Comparison of ENCODE assay signal across 31 mouse cellular contexts in genomic region chr16:45369285-45369965, GRCm38 (mm10). TPM values are rescaled to one million over a fixed set of nuclear protein-coding genes. Genes with fewer than 3 reads are reported as not detected.
DNase-seq lines count a peak whose midpoint lies in the region; ATAC-seq and TF ChIP-seq lines count a peak whose summit lies in the region.
"Had no signal": no experiment of that assay in that cellular context is flagged by ENCODE, and none has a peak within 500 bp of the region (broad histone marks: within the 10 kb centered on the region; RNA-seq: fewer than 3 reads in every experiment).

No protein-coding gene starts in this region.

- peaks cover 24% of the 10 kb centered on the region for H3K4me1 ChIP-seq in heart, adult 2 months (ENCODE audit: control insufficient read depth, insufficient read depth, low read length)
- H3K4me1 ChIP-seq in heart, embryonic 11.5 days (ENCODE audit: control insufficient read depth, insufficient read depth, low read length): no peaks in the 10 kb centered on the region
- no peaks in the 10 kb centered on the region; the same call in none of the 2 replicates for H3K4me1 ChIP-seq in lung, embryonic 14.5 days (ENCODE audit: insufficient read depth)
- H3K4me1 ChIP-seq in lung, adult 2 months (ENCODE audit: control insufficient read depth, insufficient read depth, low read length): peaks cover 20% of the 10 kb centered on the region
- peaks cover 2% of the 10 kb centered on the region; the same call in 1 of the 2 replicates for H3K4me1 ChIP-seq in kidney, embryonic 15.5 days
- H3K4me1 ChIP-seq: embryonic facial prominence, embryonic 12.5 days; forebrain, embryonic 15.5 days; hindbrain, embryonic 13.5 days; limb, embryonic 10.5 days; limb, embryonic 15.5 days; liver, embryonic 13.5 days; megakaryocyte, embryonic 14.5 days; midbrain, embryonic 12.5 days; neural tube, embryonic 12.5 days had no signal

- H3K27me3 ChIP-seq in heart, adult 2 months (ENCODE audit: control insufficient read depth, insufficient read depth, low read length): no peaks in the 10 kb centered on the region
- H3K27me3 ChIP-seq in heart, embryonic 11.5 days (ENCODE audit: control insufficient read depth, insufficient read depth, low read length): no peaks in the 10 kb centered on the region
- no peaks in the 10 kb centered on the region for H3K27me3 ChIP-seq in lung, embryonic 14.5 days (ENCODE audit: insufficient read depth, low read length)
- H3K27me3 ChIP-seq in kidney, embryonic 15.5 days: no peaks in the 10 kb centered on the region
- H3K27me3 ChIP-seq: embryonic facial prominence, embryonic 12.5 days; forebrain, embryonic 15.5 days; hindbrain, embryonic 13.5 days; limb, embryonic 15.5 days; liver, embryonic 13.5 days; megakaryocyte, embryonic 14.5 days; midbrain, embryonic 12.5 days; neural tube, embryonic 12.5 days had no signal

- TF ChIP-seq EP300 in heart, adult 2 months (IDR thresholded peaks at IDR 0.05; ENCODE audit: insufficient read depth, low read depth, low read length): peak; percentile 49; the same call in 1 of the 2 replicates

- ATAC-seq in heart, embryonic 11.5 days (replicated peaks; ENCODE audit: insufficient number of reproducible peaks, low FRiP score, low TSS enrichment): no peak
- ATAC-seq in lung, embryonic 14.5 days (ENCODE audit: insufficient read depth): no peak
- ATAC-seq in kidney, embryonic 15.5 days (replicated peaks; ENCODE audit: low FRiP score): no peak
- ATAC-seq: activated CD4-positive, CD25-positive, alpha-beta regulatory T cell, adult 4 months; forebrain, embryonic 15.5 days; intestine, embryonic 16.5 days had no signal

- no peak overlapping the region for H3K4me3 ChIP-seq in heart, adult 2 months
- no peak overlapping the region for H3K4me3 ChIP-seq in heart, embryonic 11.5 days (ENCODE audit: low read depth, low read length)
- no peak overlapping the region for H3K4me3 ChIP-seq in lung, embryonic 14.5 days (ENCODE audit: low read depth, low read length)
- H3K4me3 ChIP-seq in lung, adult 2 months (replicated peaks; ENCODE audit: extremely low read depth, low read depth, low read length): no peak overlapping the region
- no peak overlapping the region for H3K4me3 ChIP-seq in kidney, embryonic 15.5 days (replicated peaks)
- H3K4me3 ChIP-seq: embryonic facial prominence, embryonic 12.5 days; forebrain, embryonic 15.5 days; hindbrain, embryonic 13.5 days; limb, embryonic 10.5 days; limb, embryonic 15.5 days; liver, embryonic 13.5 days; megakaryocyte, embryonic 14.5 days; midbrain, embryonic 12.5 days; myocyte; neural tube, embryonic 12.5 days had no signal

- no peak overlapping the region for H3K9ac ChIP-seq in heart, adult 2 months (ENCODE audit: low read depth, low read length)
- no peak overlapping the region for H3K9ac ChIP-seq in heart, embryonic 11.5 days (ENCODE audit: low read depth, low read length)
- no peak overlapping the region for H3K9ac ChIP-seq in lung, embryonic 14.5 days
- no peak overlapping the region for H3K9ac ChIP-seq in kidney, embryonic 15.5 days
- H3K9ac ChIP-seq: embryonic facial prominence, embryonic 12.5 days; forebrain, embryonic 15.5 days; hindbrain, embryonic 13.5 days; limb, embryonic 15.5 days; liver, embryonic 13.5 days; midbrain, embryonic 12.5 days; neural tube, embryonic 12.5 days had no signal

- peaks cover 41% of the 10 kb centered on the region for H3K36me3 ChIP-seq in heart, adult 2 months (ENCODE audit: control insufficient read depth, insufficient read depth, low read length)
- no peaks in the 10 kb centered on the region for H3K36me3 ChIP-seq in heart, embryonic 11.5 days (ENCODE audit: control insufficient read depth, insufficient read depth, low read length)
- no peaks in the 10 kb centered on the region for H3K36me3 ChIP-seq in lung, embryonic 14.5 days (ENCODE audit: insufficient read depth)
- H3K36me3 ChIP-seq in kidney, embryonic 15.5 days: no peaks in the 10 kb centered on the region
- H3K36me3 ChIP-seq: embryonic facial prominence, embryonic 12.5 days; forebrain, embryonic 15.5 days; hindbrain, embryonic 13.5 days; limb, embryonic 10.5 days; limb, embryonic 15.5 days; liver, embryonic 13.5 days; midbrain, embryonic 12.5 days; neural tube, embryonic 12.5 days had no signal

- no peaks in the 10 kb centered on the region for H3K79me2 ChIP-seq in heart, adult 2 months (replicated peaks; ENCODE audit: control insufficient read depth, insufficient read depth, low read length)

- TF ChIP-seq POLR2A in heart, adult 2 months (IDR thresholded peaks at IDR 0.05; ENCODE audit: insufficient read depth, low read depth, low read length): no peak
- TF ChIP-seq POLR2A in lung, adult 2 months (IDR thresholded peaks at IDR 0.05; ENCODE audit: borderline replicate concordance, extremely low read depth, low read depth, low read length): no peak

- 36% methylated on average over 4 of the region's 4 CpGs for WGBS in heart, adult 2 months
- 56% methylated on average over 4 of the region's 4 CpGs for WGBS in heart, embryonic 11.5 days (ENCODE audit: insufficient replicate concordance)
- 63% methylated on average over 4 of the region's 4 CpGs for WGBS in lung, embryonic 14.5 days
- 47% methylated on average over 4 of the region's 4 CpGs for WGBS in lung, adult 2 months
- WGBS in kidney, embryonic 15.5 days: 72% methylated on average over 4 of the region's 4 CpGs

- TF ChIP-seq CTCF in heart, adult 2 months (IDR thresholded peaks at IDR 0.05): no peak
- TF ChIP-seq CTCF in lung, embryonic 14.5 days (IDR thresholded peaks at IDR 0.05; ENCODE audit: low read depth): no peak
- no peak for TF ChIP-seq CTCF in lung, adult 2 months (IDR thresholded peaks at IDR 0.05; ENCODE audit: insufficient read depth, low read length)

- no peaks in the 10 kb centered on the region for H3K9me3 ChIP-seq in heart, embryonic 11.5 days (replicated peaks; ENCODE audit: control insufficient read depth, low read length)
- no peaks in the 10 kb centered on the region for H3K9me3 ChIP-seq in lung, embryonic 14.5 days (ENCODE audit: low read depth, low read length)
- no peaks in the 10 kb centered on the region for H3K9me3 ChIP-seq in kidney, embryonic 15.5 days (replicated peaks)
- H3K9me3 ChIP-seq: embryonic facial prominence, embryonic 12.5 days; forebrain, embryonic 15.5 days; hindbrain, embryonic 13.5 days; limb, embryonic 10.5 days; limb, embryonic 15.5 days; liver, embryonic 13.5 days; megakaryocyte, embryonic 14.5 days; midbrain, embryonic 12.5 days; neural tube, embryonic 12.5 days had no signal

- peak overlapping the region; percentile 87 for H3K27ac ChIP-seq in heart, adult 2 months
- no peak overlapping the region for H3K27ac ChIP-seq in heart, embryonic 11.5 days (ENCODE audit: low read depth, low read length)
- H3K27ac ChIP-seq in lung, embryonic 14.5 days (ENCODE audit: low read depth): peak overlapping the region; percentile 46; the same call in 1 of the 2 replicates
- no peak overlapping the region for H3K27ac ChIP-seq in kidney, embryonic 15.5 days
- H3K27ac ChIP-seq: embryonic facial prominence, embryonic 12.5 days; forebrain, embryonic 15.5 days; hindbrain, embryonic 13.5 days; limb, embryonic 10.5 days; limb, embryonic 15.5 days; liver, embryonic 13.5 days; midbrain, embryonic 12.5 days; neural tube, embryonic 12.5 days had no signal

- H3K4me2 ChIP-seq in heart, embryonic 11.5 days: no peak overlapping the region
- H3K4me2 ChIP-seq in lung, embryonic 14.5 days: no peak overlapping the region
- no peak overlapping the region for H3K4me2 ChIP-seq in kidney, embryonic 15.5 days
- H3K4me2 ChIP-seq: embryonic facial prominence, embryonic 12.5 days; forebrain, embryonic 15.5 days; hindbrain, embryonic 13.5 days; limb, embryonic 15.5 days; liver, embryonic 13.5 days; midbrain, embryonic 12.5 days; neural tube, embryonic 12.5 days had no signal

- peak in 1 of 2 experiments; percentile 44 for DNase-seq in heart, adult 2 months
- DNase-seq in lung, embryonic 14.5 days: peak; percentile 28
- no peak for DNase-seq in lung, adult 2 months
- DNase-seq in 3134 (ENCODE audit: extremely low read depth, insufficient read length, low spot score) (peak; percentile 6), adipocyte (ENCODE audit: low spot score) (peak; percentile 58)
- DNase-seq in ovary, postnatal 10 days (ENCODE audit: low spot score): no peak
- DNase-seq: adrenal gland, adult 8-10 months; B cell, adult 2 months; cerebellum, adult 8-10 months; cerebellum, postnatal 25 days; embryo, embryonic 11 days; kidney, adult 8-10 months; kidney, postnatal 14 days; layer of hippocampus, adult 9-11 months; liver, embryonic 13.5 days; lung, adult 18-20 months; thymus, adult 2 months; thymus, postnatal 4 days had no signal

- intact Hi-C loops in heart, adult 2 months (cut with DNase I): loop anchor here (1.0 to 2.0 kb wide), 2 partner anchors 19 to 39 kb away; no protein-coding TSS in a partner anchor

RNA-seq across cellular contexts. Expression of gene Cd200, which starts 39.4 kb away (rescaled TPM):
- 10 to 100 TPM; 63.6 to 69.3 TPM for total RNA-seq in heart, adult 2 months (2021)
- polyA plus RNA-seq in heart, adult 2 months (2012; rRNA removed): 90.0 and 99.3 TPM in 2 replicates
- polyA plus RNA-seq in heart, embryonic 11.5 days (2014; fragmentation: Nextera tagmentation; extraction: Ambion mirVana): 9.9 and 11.4 TPM in 2 replicates
- 66.1 and 68.1 TPM in 2 replicates for polyA plus RNA-seq in lung, embryonic 14.5 days (2014; fragmentation: Nextera tagmentation; extraction: Ambion mirVana)
- polyA plus RNA-seq in lung, adult 2 months (2012; rRNA removed): 207 and 212 TPM in 2 replicates
- polyA plus RNA-seq in kidney, embryonic 15.5 days (2015; fragmentation: Nextera tagmentation; extraction: Ambion mirVana): 34.9 and 39.1 TPM in 2 replicates

Comparison
In these comparisons a context has a peak if more than half of its experiments do, and no peak if none do; other contexts are left out.
1. DNase-seq: peak in lung, embryonic 14.5 days (single experiment), 3134 (single experiment) and adipocyte (single experiment); none in lung, adult 2 months (single experiment) and ovary, postnatal 10 days (single experiment).
2. H3K27ac ChIP-seq: peak in heart, adult 2 months (single experiment) and lung, embryonic 14.5 days (single experiment); none in heart, embryonic 11.5 days (single experiment) and kidney, embryonic 15.5 days (single experiment).